Mouse (Mus musculus) layer of hippocampus, adult 2 months (tissue): ENCODE data around the gene Gdf5. TPM values are rescaled to one million over a fixed set of nuclear protein-coding genes. Genes with fewer than 3 reads are reported as not detected.
A peak's percentile ranks its signal among the peaks of the same experiment; 100 is the strongest.
"Not testable (repeated sequence)": the region's sequence is repeated elsewhere in the genome, so short reads cannot be mapped to it uniquely, and the experiment has no call there.

Source experiments
- DNase-seq, 2 experiments: peaks; one replicate each; pipeline ENCODE4 v3.0.0; 2022; ENCODE audit warnings: low spot score in 2 of 2
- H3K27ac ChIP-seq: fragments of 200-600 bp; 2 replicates; pipeline ENCODE4 v1.8.1; 2022
- H3K4me3 ChIP-seq: fragments of 200-600 bp; 2 replicates; pipeline ENCODE4 v1.8.1; 2022; ENCODE audit warnings: mild to moderate bottlenecking
- CTCF ChIP-seq: fragments of 200-600 bp; conservative IDR thresholded peaks from 2 replicates; pipeline ENCODE4 v1.8.1; 2022; ENCODE audit warnings: antibody characterized with exemption, mild to moderate bottlenecking, moderate library complexity
- total RNA-seq, 2 experiments: library from RNA; stranded (reverse); gene quantifications; 2 replicates each; pipeline ENCODE4 v1.2.3; 2021

Gdf5 gene
- total RNA-seq, 2 experiments from 2014 or later = 0.15 TPM; not detected in 1

- DNase-seq = peak; percentile 95
- TF ChIP-seq CTCF = no peak
Measured at GRCm38 (mm10) chr2:155929531-155930442, 15.4 kb downstream of the Gdf5 start, which contains the start of gene Uqcc1. Uqcc1 (minus strand) TSS chr2:155930310.

GRCm38 (mm10) chr2:155928711-155929345 lies 16.3 kb downstream of the Gdf5 start:
- no peak overlapping the region for H3K27ac ChIP-seq
- TF ChIP-seq CTCF = no peak
- no peak for DNase-seq
- H3K4me3 ChIP-seq = peak overlapping the region; percentile 58

More at GRCm38 (mm10) chr2:155929531-155930442, 15.4 kb downstream of the Gdf5 start, which contains the start of gene Uqcc1:
- peak within 1 kb of the TSS; percentile 87 for H3K27ac ChIP-seq
- peak within 1 kb of the TSS; percentile 58 for H3K4me3 ChIP-seq

- not testable (repeated sequence) for DNase-seq, H3K4me3 ChIP-seq, H3K27ac ChIP-seq
Measured at GRCm38 (mm10) chr2:155925213-155925612, 20.0 kb downstream of the Gdf5 start.

GRCm38 (mm10) chr2:155923143-155923542 lies 22.0 kb downstream of the Gdf5 start:
- DNase-seq = no peak
- no peak for TF ChIP-seq CTCF
- Histone ChIP-seq H3K27ac (no peak overlapping the region), H3K4me3 (no peak overlapping the region)

- no peak overlapping the region for H3K27ac ChIP-seq
- H3K4me3 ChIP-seq = no peak overlapping the region
- no peak for DNase-seq
- no peak for TF ChIP-seq CTCF
Measured at GRCm38 (mm10) chr2:155914684-155915083, 30.5 kb downstream of the Gdf5 start.

GRCm38 (mm10) chr2:155903632-155904008 lies 41.5 kb downstream of the Gdf5 start:
- no peak overlapping the region for H3K27ac ChIP-seq
- TF ChIP-seq CTCF = no peak
- no peak overlapping the region for H3K4me3 ChIP-seq
- no peak for DNase-seq

- no peak overlapping the region for H3K27ac ChIP-seq
Measured at GRCm38 (mm10) chr2:155902989-155903631, 42.1 kb downstream of the Gdf5 start.

GRCm38 (mm10) chr2:155895046-155895735 lies 50.0 kb downstream of the Gdf5 start:
- no peak overlapping the region for H3K4me3 ChIP-seq
- no peak for TF ChIP-seq CTCF
- DNase-seq = no peak
- H3K27ac ChIP-seq = no peak overlapping the region

More at GRCm38 (mm10) chr2:155902989-155903631, 42.1 kb downstream of the Gdf5 start:
- DNase-seq = peak in 1 of 2 experiments; percentile 17
- H3K4me3 ChIP-seq = no peak overlapping the region
- no peak for TF ChIP-seq CTCF

- no peak overlapping the region for H3K27ac ChIP-seq
- TF ChIP-seq CTCF = no peak
- no peak for DNase-seq
- H3K4me3 ChIP-seq = no peak overlapping the region
Measured at GRCm38 (mm10) chr2:155894307-155895045, 50.7 kb downstream of the Gdf5 start.

Other genes starting within 250 kb of the Gdf5 start
- gene Edem2, start 215.9 kb downstream of the Gdf5 start, total RNA-seq = 10 to 100 TPM; 23.6 to 24.8 TPM
- not detected for gene Gm17581, start 209.5 kb downstream of the Gdf5 start, total RNA-seq
- gene Procr, start 194.2 kb downstream of the Gdf5 start, total RNA-seq = under 1 TPM; 0.81 to 0.97 TPM
- 10 to 100 TPM; 36.8 to 38.5 TPM for gene Mmp24, start 170.0 kb downstream of the Gdf5 start, total RNA-seq
- gene BC029722, start 125.9 kb downstream of the Gdf5 start, total RNA-seq = 10 to 100 TPM; 52.2 to 52.8 TPM
- gene Eif6, start 118.4 kb downstream of the Gdf5 start, total RNA-seq = 10 to 100 TPM; 61.7 to 65.1 TPM
- not detected for gene Fam83c, start 110.5 kb downstream of the Gdf5 start, total RNA-seq
- gene Uqcc1, start 15.1 kb downstream of the Gdf5 start, total RNA-seq = 10 to 100 TPM; 73.6 to 81.6 TPM
- gene Gm15557, start 4.6 kb downstream of the Gdf5 start, total RNA-seq = not detected
- gene Cep250, start 11.1 kb upstream of the Gdf5 start, total RNA-seq = 10 to 100 TPM; 19.0 to 21.0 TPM
- 1 to 10 TPM; 2.9 to 4.1 TPM for gene 6430550D23Rik, start 62.6 kb upstream of the Gdf5 start, total RNA-seq
- gene Ergic3, start 62.7 kb upstream of the Gdf5 start, total RNA-seq = 100 to 1,000 TPM; 195 to 213 TPM
- not detected for gene Fer1l4, start 107.6 kb upstream of the Gdf5 start, total RNA-seq
- 1 to 10 TPM; 3.3 to 5.1 TPM for gene Spag4, start 119.8 kb upstream of the Gdf5 start, total RNA-seq
- 10 to 100 TPM; 26.9 to 27.3 TPM for gene Cpne1, start 166.6 kb upstream of the Gdf5 start, total RNA-seq
- gene Rbm12, start 166.6 kb upstream of the Gdf5 start, total RNA-seq = 10 to 100 TPM; 26.9 to 36.3 TPM
- gene Gm28036, start 181.7 kb upstream of the Gdf5 start, total RNA-seq = 10 to 100 TPM; 18.5 to 24.6 TPM
- gene Romo1, start 198.7 kb upstream of the Gdf5 start, total RNA-seq = 100 to 1,000 TPM; 149 to 160 TPM
- 10 to 100 TPM; 41.6 to 45.2 TPM for gene Nfs1, start 198.8 kb upstream of the Gdf5 start, total RNA-seq
- gene Rbm39, start 234.9 kb upstream of the Gdf5 start, total RNA-seq = 100 to 1,000 TPM; 346 to 390 TPM